Mouse (Mus musculus) gastrocnemius, postnatal 4 days (tissue): ENCODE measurements around the gene Tbc1d20. TPM values are rescaled to one million over a fixed set of nuclear protein-coding genes. Genes with fewer than 3 reads are reported as not detected.
A peak's percentile ranks its signal among the peaks of the same experiment; 100 is the strongest.
"Not testable (repeated sequence)": the region's sequence is repeated elsewhere in the genome, so short reads cannot be mapped to it uniquely, and the experiment has no call there.

ENCODE experiments used
- DNase-seq, 2 experiments: peaks; one replicate each; pipeline ENCODE4 v3.0.0; 2021 to 2022; ENCODE audit warnings: low spot score in 2 of 2, mixed read lengths in 2 of 2
- long read RNA-seq, 2 experiments: library from polyadenylated mRNA; stranded (forward); transcript quantifications; one replicate each; pipeline ENCODE4 v2.0.0; 2021
- total RNA-seq, 2 experiments: library from RNA; stranded (reverse); gene quantifications; 2 replicates each; pipeline ENCODE4 v1.2.3; 2021

The Tbc1d20 gene
- total RNA-seq = 10 to 100 TPM; 50.3 to 50.5 TPM
- long read RNA-seq, experiment 1, transcript Tbc1d20-201 (8 exons, 3,386 nt) = major isoform, 33 of 49 reads
- long read RNA-seq, experiment 1, partial matches to known transcripts = 12 of 49 reads
- long read RNA-seq, experiment 1, other reads (novel, unspliced or antisense) = 4 of 49 reads
- long read RNA-seq, experiment 2, transcript Tbc1d20-201 (8 exons, 3,386 nt) = major isoform, 39 of 69 reads
- long read RNA-seq, experiment 2, partial matches to known transcripts = 16 of 69 reads
- long read RNA-seq, experiment 2, other reads (novel, unspliced or antisense) = 14 of 69 reads

GRCm38 (mm10) chr2:152293727-152294475, at the start of gene Tbc1d20:
Tbc1d20 (plus strand) TSS chr2:152293828.
- peak; percentile 66 to 91 for DNase-seq

- DNase-seq = no peak
Observed at GRCm38 (mm10) chr2:152247213-152247612, 46.4 kb upstream of the Tbc1d20 start.

GRCm38 (mm10) chr2:152250511-152250910, 43.1 kb upstream of the Tbc1d20 start:
- no peak for DNase-seq

GRCm38 (mm10) chr2:152259739-152260138, 33.9 kb upstream of the Tbc1d20 start:
- no peak for DNase-seq

GRCm38 (mm10) chr2:152273639-152274038, 20.0 kb upstream of the Tbc1d20 start:
- DNase-seq = no peak

- peak in 1 of 2 experiments; percentile 20 for DNase-seq
Observed at GRCm38 (mm10) chr2:152281407-152281806, 12.2 kb upstream of the Tbc1d20 start.

- no peak for DNase-seq
Observed at GRCm38 (mm10) chr2:152287560-152287959, 6.1 kb upstream of the Tbc1d20 start.

- no peak for DNase-seq
Observed at GRCm38 (mm10) chr2:152288046-152288445, 5.6 kb upstream of the Tbc1d20 start.

GRCm38 (mm10) chr2:152289623-152290022, 4.0 kb upstream of the Tbc1d20 start:
- DNase-seq = not testable (repeated sequence)

- no peak for DNase-seq
Observed at GRCm38 (mm10) chr2:152292475-152292874, 1.2 kb upstream of the Tbc1d20 start.

GRCm38 (mm10) chr2:152293179-152293726, 375 bp upstream of the Tbc1d20 start:
- no peak for DNase-seq

GRCm38 (mm10) chr2:152294541-152294940, 913 bp downstream of the Tbc1d20 start:
- no peak for DNase-seq

- DNase-seq = no peak
Observed at GRCm38 (mm10) chr2:152302862-152303261, 9.2 kb downstream of the Tbc1d20 start.

- no peak for DNase-seq
Observed at GRCm38 (mm10) chr2:152303781-152304180, 10.2 kb downstream of the Tbc1d20 start.

- DNase-seq = no peak
Observed at GRCm38 (mm10) chr2:152305480-152305879, 11.9 kb downstream of the Tbc1d20 start.

GRCm38 (mm10) chr2:152307186-152307585, 13.6 kb downstream of the Tbc1d20 start:
- no peak for DNase-seq

- no peak for DNase-seq
Observed at GRCm38 (mm10) chr2:152312996-152313395, 19.4 kb downstream of the Tbc1d20 start.

GRCm38 (mm10) chr2:152313926-152314325, 20.3 kb downstream of the Tbc1d20 start:
- no peak for DNase-seq

- no peak for DNase-seq
Observed at GRCm38 (mm10) chr2:152317054-152317453, 23.4 kb downstream of the Tbc1d20 start.

GRCm38 (mm10) chr2:152321558-152321957, 27.9 kb downstream of the Tbc1d20 start:
- DNase-seq = no peak

GRCm38 (mm10) chr2:152322198-152322597, 28.6 kb downstream of the Tbc1d20 start:
- DNase-seq = no peak

GRCm38 (mm10) chr2:152323971-152324370, 30.3 kb downstream of the Tbc1d20 start:
- no peak for DNase-seq
